Mouse (Mus musculus): Measurements from ENCODE around the gene Pde10a. TPM values are rescaled to one million over a fixed set of nuclear protein-coding genes. Genes with fewer than 3 reads are reported as not detected.

The Pde10a gene
- polyA plus RNA-seq, 1 experiment from 2014 or later: 1.9 TPM

- Histone ChIP-seq H3K4me1 (ENCODE audit: control insufficient read depth, insufficient read depth, low read length) (no peaks in the 10 kb centered on the region), H3K27ac (ENCODE audit: low read length) (no peak overlapping the region), H3K36me3 (ENCODE audit: control insufficient read depth, insufficient read depth) (no peaks in the 10 kb centered on the region), H3K27me3 (ENCODE audit: control insufficient read depth, insufficient read depth, low read length) (peaks cover 22% of the 10 kb centered on the region), H3K4me3 (ENCODE audit: low read length) (no peak overlapping the region), H3K9ac (ENCODE audit: low read length) (no peak overlapping the region), H3K9me3 (replicated peaks; ENCODE audit: control insufficient read depth, low read length) (no peaks in the 10 kb centered on the region), H3K4me2 (ENCODE audit: low read depth, low read length) (no peak overlapping the region)
- ATAC-seq (replicated peaks; ENCODE audit: extremely low read depth, insufficient read depth, low FRiP score): no peak
- WGBS: 2% methylated on average over 4 of the region's 4 CpGs
Observed at GRCm38 (mm10) chr17:8936603-8937002, 411.4 kb downstream of the Pde10a start.

DNA sequence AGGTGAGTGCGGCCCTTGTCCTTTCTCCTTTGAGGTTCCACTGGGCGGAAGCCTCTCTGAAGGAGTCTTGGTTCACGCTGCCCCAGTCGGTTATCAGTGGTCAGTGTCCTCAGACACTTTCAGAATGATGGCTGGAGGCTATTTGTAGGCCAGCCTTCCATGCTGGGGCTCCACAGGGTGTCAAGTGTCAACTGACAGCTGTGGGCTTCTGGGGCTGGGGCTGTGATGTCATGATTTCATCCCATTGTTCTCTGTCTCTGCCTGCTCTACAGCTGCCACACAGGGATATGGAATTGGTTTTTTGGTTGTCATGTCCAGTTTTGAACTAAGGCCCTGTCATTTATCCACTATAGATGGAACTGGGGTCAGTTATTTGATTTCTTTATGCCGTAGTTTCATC is 426.4 kb downstream of the Pde10a start:
- ATAC-seq (replicated peaks; ENCODE audit: extremely low read depth, insufficient read depth, low FRiP score): no peak

DNA sequence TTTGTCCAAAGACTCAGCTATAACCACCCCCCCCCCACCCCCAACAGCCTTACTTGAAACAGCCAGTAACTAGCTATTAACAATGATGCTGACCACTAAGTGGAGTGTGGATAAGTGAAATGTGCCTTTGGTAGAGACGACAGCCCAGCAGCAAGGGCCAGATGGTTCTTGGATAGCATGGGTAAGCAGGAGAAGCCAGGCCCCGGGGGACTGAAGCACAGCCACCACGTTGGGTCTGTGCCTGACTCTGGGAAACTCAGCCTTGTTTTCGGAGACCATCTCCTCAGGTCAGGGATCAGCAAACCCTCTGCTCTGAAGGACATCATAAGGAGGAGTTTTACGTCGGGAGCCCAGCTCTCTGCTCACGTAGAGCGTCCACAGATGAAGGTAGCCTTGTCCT is 427.8 kb downstream of the Pde10a start:
- Histone ChIP-seq H3K36me3 (ENCODE audit: control insufficient read depth, insufficient read depth) (0 out of 2 replicates have a peak, but pooled peaks cover 2% of the 10 kb centered on the region), H3K27ac (ENCODE audit: low read length) (no peak overlapping the region), H3K9me3 (replicated peaks; ENCODE audit: control insufficient read depth, low read length) (no peaks in the 10 kb centered on the region; the same call in 1 of the 2 replicates), H3K4me2 (ENCODE audit: low read depth, low read length) (no peak overlapping the region), H3K4me1 (ENCODE audit: control insufficient read depth, insufficient read depth, low read length) (no peaks in the 10 kb centered on the region), H3K27me3 (ENCODE audit: control insufficient read depth, insufficient read depth, low read length) (no peaks in the 10 kb centered on the region; the same call in 1 of the 2 replicates), H3K4me3 (ENCODE audit: low read length) (no peak overlapping the region), H3K9ac (ENCODE audit: low read length) (no peak overlapping the region)
- 80% methylated on average over 8 of the region's 8 CpGs for WGBS
- ATAC-seq (replicated peaks; ENCODE audit: extremely low read depth, insufficient read depth, low FRiP score): no peak

More for the DNA sequence above, 426.4 kb downstream of the Pde10a start:
- Histone ChIP-seq H3K9me3 (replicated peaks; ENCODE audit: control insufficient read depth, low read length) (no peaks in the 10 kb centered on the region; the same call in 1 of the 2 replicates), H3K4me1 (ENCODE audit: control insufficient read depth, insufficient read depth, low read length) (no peaks in the 10 kb centered on the region), H3K4me2 (ENCODE audit: low read depth, low read length) (no peak overlapping the region), H3K27ac (ENCODE audit: low read length) (no peak overlapping the region), H3K27me3 (ENCODE audit: control insufficient read depth, insufficient read depth, low read length) (no peaks in the 10 kb centered on the region; the same call in 1 of the 2 replicates), H3K4me3 (ENCODE audit: low read length) (no peak overlapping the region), H3K9ac (ENCODE audit: low read length) (no peak overlapping the region), H3K36me3 (ENCODE audit: control insufficient read depth, insufficient read depth) (0 out of 2 replicates have a peak, but pooled peaks cover 2% of the 10 kb centered on the region)
- WGBS: 61% methylated on average over 5 of the region's 5 CpGs

DNA sequence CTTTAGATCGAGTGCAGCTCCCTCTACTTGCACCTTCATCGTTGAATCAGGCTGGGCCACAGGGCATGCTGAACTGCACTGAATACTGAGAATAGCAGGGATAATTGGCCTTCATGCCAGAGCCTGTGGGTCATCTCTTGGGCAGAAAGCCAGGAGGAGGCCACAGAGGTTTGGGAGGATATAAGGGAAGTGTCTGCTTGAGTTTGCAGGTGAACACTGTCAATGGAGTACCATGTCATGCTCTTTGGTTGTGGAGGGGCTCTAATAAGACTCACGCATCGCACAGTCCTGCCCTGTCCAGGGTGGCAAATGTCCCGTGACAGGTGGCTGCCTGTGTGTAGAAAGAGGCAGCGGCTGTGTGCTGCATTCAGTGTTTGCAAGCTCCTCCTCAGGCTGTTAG is 433.0 kb downstream of the Pde10a start:
- Histone ChIP-seq H3K4me3 (ENCODE audit: low read length) (no peak overlapping the region), H3K9me3 (replicated peaks; ENCODE audit: control insufficient read depth, low read length) (no peaks in the 10 kb centered on the region), H3K27me3 (ENCODE audit: control insufficient read depth, insufficient read depth, low read length) (no peaks in the 10 kb centered on the region; the same call in 1 of the 2 replicates), H3K4me2 (ENCODE audit: low read depth, low read length) (no peak overlapping the region), H3K9ac (ENCODE audit: low read length) (no peak overlapping the region), H3K36me3 (ENCODE audit: control insufficient read depth, insufficient read depth) (no peaks in the 10 kb centered on the region), H3K4me1 (ENCODE audit: control insufficient read depth, insufficient read depth, low read length) (no peaks in the 10 kb centered on the region), H3K27ac (ENCODE audit: low read length) (no peak overlapping the region)
- WGBS: 66% methylated on average over 6 of the region's 6 CpGs
- no peak for ATAC-seq (replicated peaks; ENCODE audit: extremely low read depth, insufficient read depth, low FRiP score)

DNA sequence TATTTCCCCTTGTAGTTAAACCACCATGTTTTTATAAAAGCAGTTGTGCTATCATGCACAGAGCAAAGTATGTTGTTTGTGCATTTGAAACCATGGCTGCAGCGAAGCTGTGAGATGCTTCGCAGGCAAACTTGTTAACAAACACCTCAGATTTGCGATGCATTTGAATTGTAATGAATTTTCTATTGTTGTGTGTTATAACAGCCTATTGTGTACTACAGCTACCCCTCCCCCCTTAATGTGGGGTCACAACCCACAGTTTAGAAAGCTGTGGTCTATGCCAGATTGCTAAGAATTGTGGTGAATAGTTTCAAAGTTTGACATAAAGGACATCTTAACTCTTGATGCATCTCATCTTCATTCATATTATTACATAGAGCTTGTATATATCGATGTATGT is 435.2 kb downstream of the Pde10a start:
- no peak overlapping the region for H3K4me2 ChIP-seq (ENCODE audit: low read depth, low read length)
- ATAC-seq (replicated peaks; ENCODE audit: extremely low read depth, insufficient read depth, low FRiP score): no peak

GRCm38 (mm10) chr17:8961097-8961496 is 435.9 kb downstream of the Pde10a start:
- no peak for ATAC-seq (replicated peaks; ENCODE audit: extremely low read depth, insufficient read depth, low FRiP score)
- Histone ChIP-seq H3K36me3 (ENCODE audit: control insufficient read depth, insufficient read depth) (no peaks in the 10 kb centered on the region), H3K9me3 (replicated peaks; ENCODE audit: control insufficient read depth, low read length) (no peaks in the 10 kb centered on the region), H3K27me3 (ENCODE audit: control insufficient read depth, insufficient read depth, low read length) (no peaks in the 10 kb centered on the region), H3K4me1 (ENCODE audit: control insufficient read depth, insufficient read depth, low read length) (no peaks in the 10 kb centered on the region), H3K4me2 (ENCODE audit: low read depth, low read length) (no peak overlapping the region), H3K27ac (ENCODE audit: low read length) (no peak overlapping the region), H3K4me3 (ENCODE audit: low read length) (no peak overlapping the region), H3K9ac (ENCODE audit: low read length) (no peak overlapping the region)
- WGBS: 83% methylated on average over 5 of the region's 5 CpGs

More for the DNA sequence above, 435.2 kb downstream of the Pde10a start:
- Histone ChIP-seq H3K9me3 (replicated peaks; ENCODE audit: control insufficient read depth, low read length) (no peaks in the 10 kb centered on the region), H3K4me1 (ENCODE audit: control insufficient read depth, insufficient read depth, low read length) (no peaks in the 10 kb centered on the region), H3K9ac (ENCODE audit: low read length) (no peak overlapping the region), H3K27ac (ENCODE audit: low read length) (no peak overlapping the region), H3K27me3 (ENCODE audit: control insufficient read depth, insufficient read depth, low read length) (no peaks in the 10 kb centered on the region), H3K4me3 (ENCODE audit: low read length) (no peak overlapping the region), H3K36me3 (ENCODE audit: control insufficient read depth, insufficient read depth) (no peaks in the 10 kb centered on the region)
- WGBS: 92% methylated on average over 4 of the region's 4 CpGs

DNA sequence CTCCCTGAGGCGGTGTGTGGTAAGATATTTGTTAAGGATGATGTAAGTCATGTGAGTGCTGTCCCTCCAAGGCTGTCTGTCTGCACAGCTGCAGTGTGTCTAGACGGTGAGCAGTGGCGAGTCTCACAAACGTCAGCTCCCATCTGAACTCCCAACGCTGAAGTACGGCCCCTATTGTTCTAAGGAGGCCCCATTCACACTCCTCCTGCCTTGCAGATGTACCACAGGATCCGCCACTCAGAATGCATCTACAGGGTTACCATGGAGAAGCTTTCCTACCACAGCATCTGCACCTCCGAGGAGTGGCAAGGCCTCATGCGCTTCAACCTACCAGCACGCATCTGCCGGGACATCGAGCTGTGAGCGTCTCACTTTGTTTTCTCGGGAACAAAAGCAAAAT is 436.5 kb downstream of the Pde10a start:
- no peak overlapping the region for H3K4me2 ChIP-seq (ENCODE audit: low read depth, low read length)
- no peaks in the 10 kb centered on the region for H3K4me1 ChIP-seq (ENCODE audit: control insufficient read depth, insufficient read depth, low read length)
- no peaks in the 10 kb centered on the region for H3K9me3 ChIP-seq (replicated peaks; ENCODE audit: control insufficient read depth, low read length)
- no peak for ATAC-seq (replicated peaks; ENCODE audit: extremely low read depth, insufficient read depth, low FRiP score)
- no peaks in the 10 kb centered on the region for H3K36me3 ChIP-seq (ENCODE audit: control insufficient read depth, insufficient read depth)
- no peak overlapping the region for H3K4me3 ChIP-seq (ENCODE audit: low read length)
- no peak overlapping the region for H3K9ac ChIP-seq (ENCODE audit: low read length)
- H3K27me3 ChIP-seq (ENCODE audit: control insufficient read depth, insufficient read depth, low read length): no peaks in the 10 kb centered on the region
- 71% methylated on average over 14 of the region's 14 CpGs for WGBS
- no peak overlapping the region for H3K27ac ChIP-seq (ENCODE audit: low read length)

- WGBS: 85% methylated on average over 6 of the region's 6 CpGs
- no peak for ATAC-seq (replicated peaks; ENCODE audit: extremely low read depth, insufficient read depth, low FRiP score)
Observed at GRCm38 (mm10) chr17:8965177-8965576, 440.0 kb downstream of the Pde10a start.

DNA sequence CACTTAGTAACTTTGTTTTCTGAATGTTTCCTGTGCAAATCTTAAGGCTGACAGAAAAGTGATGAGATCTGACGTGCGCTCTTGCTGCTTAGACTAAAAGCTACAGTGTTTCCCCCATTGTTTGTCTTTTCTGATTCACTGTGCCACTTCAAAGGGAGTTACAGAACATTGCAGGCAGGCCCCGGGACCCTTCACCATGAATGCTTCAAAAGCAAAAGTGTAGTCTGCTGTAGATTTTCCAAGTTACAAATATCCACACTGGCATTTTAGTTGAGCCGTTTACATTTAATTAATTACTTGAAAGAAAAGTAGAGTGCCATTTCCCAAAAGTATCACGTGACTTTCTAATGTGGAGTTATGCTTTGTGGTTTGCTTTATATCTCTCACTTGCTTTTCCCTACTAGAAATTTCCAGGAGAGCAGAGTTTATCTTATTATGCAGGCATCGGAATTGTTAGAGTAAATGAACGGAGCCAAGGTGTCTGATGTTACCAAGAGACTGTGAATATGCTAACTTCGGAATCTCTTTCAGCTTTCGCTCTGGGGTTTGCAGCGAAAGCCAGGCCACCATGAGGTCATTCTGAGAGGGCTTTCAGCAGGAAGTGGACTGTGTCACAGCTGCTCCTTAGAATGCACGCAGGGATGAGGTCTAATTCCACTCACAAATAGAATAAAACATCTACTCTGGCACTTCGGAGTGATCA is 447.1 kb downstream of the Pde10a start:
- H3K36me3 ChIP-seq (ENCODE audit: control insufficient read depth, insufficient read depth): no peaks in the 10 kb centered on the region
- H3K9me3 ChIP-seq (replicated peaks; ENCODE audit: control insufficient read depth, low read length): no peaks in the 10 kb centered on the region
- no peaks in the 10 kb centered on the region for H3K4me1 ChIP-seq (ENCODE audit: control insufficient read depth, insufficient read depth, low read length)
- no peak for ATAC-seq (replicated peaks; ENCODE audit: extremely low read depth, insufficient read depth, low FRiP score)
- no peak overlapping the region for H3K4me2 ChIP-seq (ENCODE audit: low read depth, low read length)
- no peak overlapping the region for H3K4me3 ChIP-seq (ENCODE audit: low read length)
- H3K9ac ChIP-seq (ENCODE audit: low read length): no peak overlapping the region
- H3K27me3 ChIP-seq (ENCODE audit: control insufficient read depth, insufficient read depth, low read length): no peaks in the 10 kb centered on the region
- H3K27ac ChIP-seq (ENCODE audit: low read length): no peak overlapping the region
- 41% methylated on average over 12 of the region's 12 CpGs for WGBS

More at GRCm38 (mm10) chr17:8965177-8965576, 440.0 kb downstream of the Pde10a start:
- H3K4me3 ChIP-seq (ENCODE audit: low read length): no peak overlapping the region
- no peaks in the 10 kb centered on the region for H3K27me3 ChIP-seq (ENCODE audit: control insufficient read depth, insufficient read depth, low read length)
- H3K27ac ChIP-seq (ENCODE audit: low read length): no peak overlapping the region
- H3K9ac ChIP-seq (ENCODE audit: low read length): no peak overlapping the region
- H3K9me3 ChIP-seq (replicated peaks; ENCODE audit: control insufficient read depth, low read length): no peaks in the 10 kb centered on the region
- H3K4me2 ChIP-seq (ENCODE audit: low read depth, low read length): no peak overlapping the region
- H3K36me3 ChIP-seq (ENCODE audit: control insufficient read depth, insufficient read depth): no peaks in the 10 kb centered on the region
- no peaks in the 10 kb centered on the region for H3K4me1 ChIP-seq (ENCODE audit: control insufficient read depth, insufficient read depth, low read length)
